In genomic region chr10:83287828-83288227, GRCm38 (mm10) we compare ENCODE assay signal across 17 mouse cellular contexts. TPM values are rescaled to one million over a fixed set of nuclear protein-coding genes. Genes with fewer than 3 reads are reported as not detected.
DNase-seq lines count a peak whose midpoint lies in the region; ATAC-seq and TF ChIP-seq lines count a peak whose summit lies in the region.
"Had no signal": no experiment of that assay in that cellular context is flagged by ENCODE, and none has a peak within 500 bp of the region (broad histone marks: within the 10 kb centered on the region; RNA-seq: fewer than 3 reads in every experiment).

No protein-coding gene starts in this region.

- intact Hi-C loops in left cerebral cortex, adult 2 months (cut with DNase I) = loop anchor here (2.0 kb wide), 1 partner anchor 377 kb away; no protein-coding TSS in a partner anchor
- intact Hi-C loops in left cerebral cortex, postnatal 14 days (cut with DNase I) = no loop called here

- no peaks in the 10 kb centered on the region for H3K4me1 ChIP-seq in heart, embryonic 11.5 days (ENCODE audit: control insufficient read depth, insufficient read depth, low read length)
- H3K4me1 ChIP-seq: embryonic facial prominence, embryonic 12.5 days; kidney, embryonic 15.5 days; liver, embryonic 15.5 days; megakaryocyte, embryonic 14.5 days had no signal

- H3K36me3 ChIP-seq in heart, embryonic 11.5 days (ENCODE audit: control insufficient read depth, insufficient read depth, low read length) = no peaks in the 10 kb centered on the region
- H3K36me3 ChIP-seq: embryonic facial prominence, embryonic 12.5 days; kidney, embryonic 15.5 days; liver, embryonic 15.5 days had no signal

- WGBS in heart, embryonic 11.5 days (ENCODE audit: insufficient replicate concordance) = 73% methylated on average over 6 of the region's 6 CpGs

- no peak overlapping the region for H3K4me2 ChIP-seq in heart, embryonic 11.5 days
- H3K4me2 ChIP-seq: embryonic facial prominence, embryonic 12.5 days; kidney, embryonic 15.5 days; liver, embryonic 15.5 days had no signal

- H3K27me3 ChIP-seq in heart, embryonic 11.5 days (ENCODE audit: control insufficient read depth, insufficient read depth, low read length) = no peaks in the 10 kb centered on the region
- H3K27me3 ChIP-seq: embryonic facial prominence, embryonic 12.5 days; kidney, embryonic 15.5 days; liver, embryonic 15.5 days had no signal

- H3K9ac ChIP-seq in heart, embryonic 11.5 days (ENCODE audit: low read depth, low read length) = no peak overlapping the region
- H3K9ac ChIP-seq: embryonic facial prominence, embryonic 12.5 days; kidney, embryonic 15.5 days; liver, embryonic 15.5 days had no signal

- ATAC-seq in heart, embryonic 11.5 days (replicated peaks; ENCODE audit: insufficient number of reproducible peaks, low FRiP score, low TSS enrichment) = no peak
- no peak for ATAC-seq in erythroid progenitor cell, adult 5-6 weeks (replicated peaks; ENCODE audit: low FRiP score, poor library complexity, severe bottlenecking)
- ATAC-seq: midbrain, embryonic 16.5 days had no signal

- TF ChIP-seq CTCF in left cerebral cortex, adult 2 months (IDR thresholded peaks at IDR 0.05) = peak; percentile 40

- no peak overlapping the region for H3K27ac ChIP-seq in heart, embryonic 11.5 days (ENCODE audit: low read depth, low read length)
- no peak overlapping the region for H3K27ac ChIP-seq in left cerebral cortex, adult 2 months
- H3K27ac ChIP-seq: embryonic facial prominence, embryonic 12.5 days; kidney, embryonic 15.5 days; liver, embryonic 15.5 days had no signal

- no peaks in the 10 kb centered on the region for H3K9me3 ChIP-seq in heart, embryonic 11.5 days (replicated peaks; ENCODE audit: control insufficient read depth, low read length)
- H3K9me3 ChIP-seq: embryonic facial prominence, embryonic 12.5 days; kidney, embryonic 15.5 days; liver, embryonic 15.5 days; megakaryocyte, embryonic 14.5 days had no signal

- H3K4me3 ChIP-seq in heart, embryonic 11.5 days (ENCODE audit: low read depth, low read length) = no peak overlapping the region
- no peak overlapping the region for H3K4me3 ChIP-seq in left cerebral cortex, adult 2 months
- H3K4me3 ChIP-seq: embryonic facial prominence, embryonic 12.5 days; kidney, embryonic 15.5 days; liver, embryonic 15.5 days; megakaryocyte, embryonic 14.5 days had no signal

- DNase-seq in heart, adult 11 months = peak; percentile 12
- DNase-seq in left cerebral cortex, adult 2 months (ENCODE audit: extremely low spot score in 1 of 2, low spot score in 2 of 2) = no peak
- DNase-seq in left cerebral cortex, postnatal 14 days (ENCODE audit: low spot score in 2 of 2) = no peak
- DNase-seq in retina, embryonic 14.5 days (ENCODE audit: low spot score) = peak; percentile 27
- no peak for DNase-seq in retina, postnatal 1 day
- DNase-seq: adrenal gland, postnatal 10 days; cerebellum, adult 11-12 months; gastrocnemius, postnatal 14 days; heart, postnatal 36 days; thymus, postnatal 14 days had no signal

RNA-seq across cellular contexts. Expression of gene Slc41a2, which starts 49.9 kb away (rescaled TPM):
- polyA plus RNA-seq in heart, embryonic 11.5 days (2014; fragmentation: Nextera tagmentation; extraction: Ambion mirVana) = 0.33 and 0.65 TPM in 2 replicates
- total RNA-seq in left cerebral cortex, adult 2 months (2021) = 10 to 100 TPM; 26.3 to 26.8 TPM
- 10 to 100 TPM; 30.8 to 35.6 TPM for total RNA-seq in left cerebral cortex, postnatal 14 days (2021)
- total RNA-seq in erythroid progenitor cell, adult 5-6 weeks (2015; ENCODE audit: low replicate concordance) = not detected in 2 replicates
- total RNA-seq in erythroid progenitor cell, adult 5-6 weeks (2017; ENCODE audit: low replicate concordance) = not detected in 2 replicates

Comparison
In these comparisons a context has a peak if more than half of its experiments do, and no peak if none do; other contexts are left out.
1. DNase-seq: peak in heart, adult 11 months (single experiment) and retina, embryonic 14.5 days (single experiment); none in left cerebral cortex, adult 2 months (0 of 2), left cerebral cortex, postnatal 14 days (0 of 2) and retina, postnatal 1 day (single experiment).
2. RNA of gene Slc41a2, which starts 49.9 kb away (total RNA-seq): 30.8 to 35.6 TPM in left cerebral cortex, postnatal 14 days and 26.3 to 26.8 TPM in left cerebral cortex, adult 2 months; not detected in erythroid progenitor cell, adult 5-6 weeks; every median in the first group is over 10 times any median in the second.